Mouse (Mus musculus) stomach, embryonic 15.5 days (tissue): ENCODE data around the gene Gadd45b. TPM values are rescaled to one million over a fixed set of nuclear protein-coding genes. Genes with fewer than 3 reads are reported as not detected.

ENCODE experiments used
- ATAC-seq: fragments of 200-750 bp; cut with Nextera tagmentation; 2 replicates; pipeline ENCODE4 v1.8.0; 2017; ENCODE audit warnings: low read depth, moderate number of reproducible peaks, moderate TSS enrichment; ENCODE audit not compliant: insufficient read depth, low FRiP score
- H3K27ac ChIP-seq: fragments of 300-500 bp; sonication (generic); 2 replicates; pipeline ENCODE4 v1.5.1; 2015; ENCODE audit warnings: mild to moderate bottlenecking, inconsistent platforms
- H3K27me3 ChIP-seq: fragments of 300-500 bp; sonication (generic); replicated peaks from 2 replicates; pipeline ENCODE4 v1.6.1; 2015; ENCODE audit warnings: inconsistent platforms
- H3K36me3 ChIP-seq: fragments of 300-500 bp; sonication (generic); 2 replicates; pipeline ENCODE4 v1.6.1; 2015; ENCODE audit warnings: inconsistent platforms
- H3K4me1 ChIP-seq: fragments of 300-500 bp; sonication (generic); 2 replicates; pipeline ENCODE4 v1.6.1; 2015; ENCODE audit warnings: inconsistent platforms
- H3K4me2 ChIP-seq: fragments of 300-500 bp; sonication (generic); 2 replicates; pipeline ENCODE4 v1.6.1; 2015; ENCODE audit warnings: mild to moderate bottlenecking, inconsistent platforms
- H3K4me3 ChIP-seq: fragments of 300-500 bp; sonication (generic); replicated peaks from 2 replicates; pipeline ENCODE4 v1.5.1; 2015; ENCODE audit warnings: inconsistent platforms
- H3K9ac ChIP-seq: fragments of 300-500 bp; sonication (generic); 2 replicates; pipeline ENCODE4 v1.6.1; 2015; ENCODE audit warnings: inconsistent platforms
- H3K9me3 ChIP-seq: fragments of 300-500 bp; sonication (generic); 2 replicates; pipeline ENCODE4 v1.6.1; 2016; ENCODE audit warnings: inconsistent platforms
- WGBS: fragments of 180-500 bp; shearing (Covaris S2); methylation state at CpG from one replicate; pipeline ENCODE4 v1.1.7; 2015; 5-methylcytosine and 5-hydroxymethylcytosine counted together
- polyA plus RNA-seq: library from polyadenylated mRNA; unstranded; fragments of >200 nt; fragmentation: Nextera tagmentation; extraction: Ambion mirVana; gene quantifications from 2 replicates; pipeline ENCODE4 v1.2.1, GENCODE M21; 2015

Gadd45b gene
- polyA plus RNA-seq, 1 experiment from 2014 or later = 33.6 TPM

- H3K4me3 ChIP-seq = peak overlapping the region; percentile 38
- H3K36me3 ChIP-seq = no peaks in the 10 kb centered on the region
- H3K9ac ChIP-seq = no peak overlapping the region
- no peaks in the 10 kb centered on the region for H3K27me3 ChIP-seq
- H3K27ac ChIP-seq = peak overlapping the region; percentile 92
- peak overlapping the region; percentile 80 for H3K4me2 ChIP-seq
- ATAC-seq = peak; percentile 27; the same call in 1 of the 2 replicates
- 9% methylated on average over 15 of the region's 15 CpGs for WGBS
- peaks cover 73% of the 10 kb centered on the region for H3K4me1 ChIP-seq
- no peaks in the 10 kb centered on the region for H3K9me3 ChIP-seq
Observed at GRCm38 (mm10) chr10:80938831-80939550, 9.1 kb downstream of the Gadd45b start.

DNA sequence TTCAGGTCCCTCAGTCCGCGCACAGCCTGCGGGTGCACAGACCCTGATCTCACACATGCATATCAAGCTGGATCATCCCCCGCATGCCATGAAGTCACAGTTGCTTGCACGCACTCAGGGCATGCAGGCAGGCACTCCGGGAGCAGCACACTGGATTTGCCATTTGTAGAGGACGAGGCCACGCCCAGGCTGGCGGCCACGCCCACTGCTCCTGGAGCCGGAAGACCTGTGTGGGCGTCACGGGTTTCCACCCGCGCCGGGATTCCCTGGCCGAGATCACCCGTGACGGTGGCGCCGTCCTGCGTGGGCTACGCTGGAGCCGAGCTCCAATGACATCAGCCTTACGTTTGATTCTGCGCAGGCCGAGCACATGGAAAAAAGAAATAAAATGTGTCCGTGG, 9.8 kb downstream of the Gadd45b start:
- no peak overlapping the region for H3K9ac ChIP-seq
- WGBS = 2% methylated on average over 28 of the region's 28 CpGs
- peak overlapping the region; percentile 38 for H3K4me3 ChIP-seq
- ATAC-seq = 0 out of 2 replicates have a peak, but pooled peaks have one; percentile 16
- no peaks in the 10 kb centered on the region for H3K27me3 ChIP-seq
- H3K27ac ChIP-seq = peak overlapping the region; percentile 92
- H3K9me3 ChIP-seq = no peaks in the 10 kb centered on the region
- H3K4me2 ChIP-seq = peak overlapping the region; percentile 80
- H3K36me3 ChIP-seq = no peaks in the 10 kb centered on the region
- peaks cover 72% of the 10 kb centered on the region for H3K4me1 ChIP-seq

DNA sequence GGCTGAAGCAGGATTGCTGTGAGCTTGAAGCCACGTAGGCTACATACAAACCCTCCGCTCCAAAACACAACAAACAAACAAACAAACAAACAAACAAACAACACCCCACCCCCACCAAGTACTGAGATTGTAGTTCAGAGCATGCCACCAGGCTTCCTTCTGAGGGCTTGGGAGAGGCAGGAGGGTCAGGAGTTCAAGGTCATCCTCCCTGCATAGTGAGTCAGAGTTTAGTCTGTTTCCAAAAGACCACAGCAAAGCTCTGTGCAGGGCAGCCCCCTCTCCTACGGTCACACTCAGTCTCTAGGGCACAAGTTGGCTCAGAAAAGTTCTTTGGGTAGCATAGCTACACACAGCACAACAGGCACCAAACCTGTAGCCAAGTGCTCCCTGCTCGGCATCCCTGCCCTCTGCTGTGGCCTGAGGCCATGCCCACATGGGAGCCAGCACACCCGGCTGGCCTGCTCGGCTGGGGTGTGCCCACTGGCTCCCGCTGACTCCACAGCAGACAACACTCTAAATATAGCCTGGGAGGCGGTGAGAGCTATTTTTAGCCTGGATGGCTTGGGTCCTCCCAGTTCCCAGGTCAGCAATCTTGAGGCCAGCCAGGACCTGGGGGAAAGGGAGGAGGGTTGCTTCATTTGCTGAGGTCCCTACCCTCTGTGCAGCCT, 10.6 kb downstream of the Gadd45b start:
- WGBS = 30% methylated on average over 8 of the region's 8 CpGs
- Histone ChIP-seq H3K27ac (peak overlapping the region; percentile 92), H3K9ac (0 out of 2 replicates have a peak overlapping the region, but pooled peaks have one; percentile 9), H3K4me3 (peak overlapping the region; percentile 38), H3K9me3 (no peaks in the 10 kb centered on the region), H3K36me3 (no peaks in the 10 kb centered on the region), H3K4me1 (peaks cover 69% of the 10 kb centered on the region), H3K27me3 (no peaks in the 10 kb centered on the region), H3K4me2 (peak overlapping the region; percentile 80)
- ATAC-seq = peak; percentile 58

DNA sequence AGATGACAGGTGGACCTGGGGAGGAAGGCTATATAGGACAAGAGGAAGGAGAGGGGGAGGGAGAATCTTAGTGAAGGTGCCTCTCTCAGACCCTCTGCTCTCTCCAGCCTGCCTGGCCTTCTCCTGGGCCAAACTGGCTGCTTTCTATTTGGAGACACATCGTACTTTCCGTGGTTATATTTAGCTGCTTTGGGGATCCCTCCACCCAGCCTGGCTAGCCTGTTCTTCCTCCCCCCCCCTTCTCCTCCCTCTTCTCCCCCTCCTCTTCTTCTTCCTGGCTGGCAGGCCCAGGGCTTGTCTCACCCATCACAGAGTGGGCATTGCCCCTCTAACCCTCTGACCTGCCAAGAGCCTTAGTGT, 11.1 kb downstream of the Gadd45b start:
- Histone ChIP-seq H3K4me2 (peak overlapping the region; percentile 80), H3K27ac (peak overlapping the region; percentile 92), H3K36me3 (no peaks in the 10 kb centered on the region), H3K4me1 (peaks cover 63% of the 10 kb centered on the region), H3K9me3 (no peaks in the 10 kb centered on the region), H3K4me3 (peak overlapping the region; percentile 8; the same call in 1 of the 2 replicates), H3K27me3 (no peaks in the 10 kb centered on the region), H3K9ac (0 out of 2 replicates have a peak overlapping the region, but pooled peaks have one; percentile 9)
- no peak for ATAC-seq
- 20% methylated on average over 2 of the region's 2 CpGs for WGBS

DNA sequence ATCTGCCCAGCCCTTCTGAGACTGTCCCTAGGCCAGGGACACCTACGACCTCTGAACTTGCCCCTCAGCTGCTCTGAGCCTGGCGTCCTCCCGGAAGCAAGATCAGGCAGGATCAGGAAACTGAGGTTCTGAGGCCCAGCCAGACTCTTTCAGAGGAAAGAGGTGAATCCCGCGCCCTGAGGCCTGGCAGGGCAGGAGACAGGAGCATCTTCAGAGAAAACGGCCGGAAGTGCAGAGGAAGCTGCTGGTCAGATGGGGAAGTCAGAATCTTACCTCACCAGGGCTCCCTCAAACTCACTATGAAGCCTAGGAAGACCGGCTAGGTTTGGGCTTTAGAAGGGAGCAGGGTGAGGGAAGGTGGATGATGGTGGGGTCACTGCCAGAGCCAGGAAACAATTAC, 13.0 kb downstream of the Gadd45b start:
- Histone ChIP-seq H3K4me3 (no peak overlapping the region), H3K4me2 (no peak overlapping the region), H3K9ac (no peak overlapping the region), H3K4me1 (peaks cover 56% of the 10 kb centered on the region), H3K36me3 (no peaks in the 10 kb centered on the region), H3K27ac (no peak overlapping the region), H3K27me3 (no peaks in the 10 kb centered on the region), H3K9me3 (no peaks in the 10 kb centered on the region)
- WGBS = 65% methylated on average over 8 of the region's 8 CpGs
- no peak for ATAC-seq

GRCm38 (mm10) chr10:80943701-80944100, 13.8 kb downstream of the Gadd45b start:
- H3K9ac ChIP-seq = no peak overlapping the region
- no peaks in the 10 kb centered on the region for H3K36me3 ChIP-seq
- H3K4me1 ChIP-seq = peaks cover 56% of the 10 kb centered on the region
- H3K4me3 ChIP-seq = no peak overlapping the region
- no peak overlapping the region for H3K27ac ChIP-seq
- ATAC-seq = no peak
- no peaks in the 10 kb centered on the region for H3K27me3 ChIP-seq
- no peak overlapping the region for H3K4me2 ChIP-seq
- 52% methylated on average over 9 of the region's 9 CpGs for WGBS
- H3K9me3 ChIP-seq = no peaks in the 10 kb centered on the region

DNA sequence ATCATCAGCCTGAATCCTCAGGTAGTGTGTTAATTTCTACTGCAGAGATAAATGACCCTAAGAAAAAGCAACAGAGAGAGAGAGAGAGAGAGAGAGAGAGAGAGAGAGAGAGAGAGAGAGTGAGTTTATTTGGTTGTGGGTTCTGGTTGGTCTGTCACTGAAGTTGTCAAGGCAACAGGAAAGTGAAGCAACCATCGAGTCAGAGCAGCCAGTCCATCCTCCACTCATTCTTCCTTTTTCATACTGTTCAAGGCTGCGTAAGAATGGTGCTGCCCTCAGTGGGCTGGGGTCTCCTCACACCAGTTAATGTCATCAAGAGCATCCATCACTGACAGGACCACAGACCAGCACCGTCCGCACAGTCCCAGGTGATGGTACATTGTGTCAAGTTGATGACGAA, 14.4 kb downstream of the Gadd45b start:
- H3K27me3 ChIP-seq = no peaks in the 10 kb centered on the region
- H3K4me1 ChIP-seq = peaks cover 52% of the 10 kb centered on the region
- 75% methylated on average over 5 of the region's 5 CpGs for WGBS
- H3K9ac ChIP-seq = no peak overlapping the region
- H3K36me3 ChIP-seq = no peaks in the 10 kb centered on the region
- ATAC-seq = no peak
- H3K4me2 ChIP-seq = no peak overlapping the region
- no peak overlapping the region for H3K4me3 ChIP-seq
- no peaks in the 10 kb centered on the region for H3K9me3 ChIP-seq
- no peak overlapping the region for H3K27ac ChIP-seq

GRCm38 (mm10) chr10:80946684-80947437, 17.0 kb downstream of the Gadd45b start:
- H3K4me1 ChIP-seq = peaks cover 30% of the 10 kb centered on the region
- no peak overlapping the region for H3K9ac ChIP-seq
- no peaks in the 10 kb centered on the region for H3K36me3 ChIP-seq
- no peak overlapping the region for H3K4me2 ChIP-seq
- no peak for ATAC-seq
- no peaks in the 10 kb centered on the region for H3K9me3 ChIP-seq
- peak overlapping the region; percentile 52 for H3K27ac ChIP-seq
- no peaks in the 10 kb centered on the region for H3K27me3 ChIP-seq
- 60% methylated on average over 14 of the region's 14 CpGs for WGBS
- no peak overlapping the region for H3K4me3 ChIP-seq

GRCm38 (mm10) chr10:80947802-80948201, 17.9 kb downstream of the Gadd45b start:
- Histone ChIP-seq H3K9ac (no peak overlapping the region), H3K4me3 (no peak overlapping the region), H3K9me3 (no peaks in the 10 kb centered on the region), H3K36me3 (no peaks in the 10 kb centered on the region), H3K27me3 (no peaks in the 10 kb centered on the region), H3K4me1 (peaks cover 30% of the 10 kb centered on the region), H3K4me2 (no peak overlapping the region), H3K27ac (peak overlapping the region; percentile 52)
- no peak for ATAC-seq
- WGBS = 23% methylated on average over 2 of the region's 2 CpGs

DNA sequence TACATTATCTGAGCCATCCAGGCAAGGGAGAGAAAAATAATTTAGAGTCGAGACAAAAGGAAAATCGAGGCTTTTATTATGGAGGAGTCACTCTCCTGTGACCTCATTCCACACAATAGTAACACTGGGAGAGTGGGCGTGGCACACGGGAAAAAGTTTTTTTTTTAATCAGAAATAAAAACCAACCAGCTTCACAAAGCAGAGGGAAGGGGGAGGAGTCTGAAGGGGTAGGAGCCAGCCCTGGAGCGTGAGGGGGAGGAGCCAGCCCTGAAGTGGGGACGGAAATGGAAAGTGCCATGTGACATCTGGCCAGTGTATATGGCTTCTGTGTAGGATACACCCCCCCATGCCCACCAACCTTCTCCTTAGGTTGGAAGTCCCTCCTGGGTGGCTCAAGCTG, 18.7 kb downstream of the Gadd45b start:
- peak; percentile 61; the same call in 1 of the 2 replicates for ATAC-seq
- no peak overlapping the region for H3K4me3 ChIP-seq
- 27% methylated on average over 6 of the region's 6 CpGs for WGBS
- H3K27me3 ChIP-seq = no peaks in the 10 kb centered on the region
- H3K36me3 ChIP-seq = no peaks in the 10 kb centered on the region
- H3K9me3 ChIP-seq = no peaks in the 10 kb centered on the region
- H3K4me2 ChIP-seq = no peak overlapping the region
- H3K27ac ChIP-seq = peak overlapping the region; percentile 52
- H3K9ac ChIP-seq = no peak overlapping the region
- peaks cover 26% of the 10 kb centered on the region for H3K4me1 ChIP-seq

GRCm38 (mm10) chr10:80949081-80949480, 19.2 kb downstream of the Gadd45b start:
- H3K4me2 ChIP-seq = no peak overlapping the region
- 76% methylated on average over 3 of the region's 3 CpGs for WGBS
- H3K27me3 ChIP-seq = no peaks in the 10 kb centered on the region
- H3K4me1 ChIP-seq = peaks cover 22% of the 10 kb centered on the region
- H3K9me3 ChIP-seq = no peaks in the 10 kb centered on the region
- no peaks in the 10 kb centered on the region for H3K36me3 ChIP-seq
- no peak for ATAC-seq
- no peak overlapping the region for H3K4me3 ChIP-seq
- H3K27ac ChIP-seq = no peak overlapping the region
- no peak overlapping the region for H3K9ac ChIP-seq

GRCm38 (mm10) chr10:80950314-80950713, 20.4 kb downstream of the Gadd45b start:
- Histone ChIP-seq H3K36me3 (no peaks in the 10 kb centered on the region), H3K27me3 (no peaks in the 10 kb centered on the region), H3K27ac (no peak overlapping the region), H3K4me2 (no peak overlapping the region), H3K9me3 (no peaks in the 10 kb centered on the region), H3K4me1 (peaks cover 31% of the 10 kb centered on the region), H3K4me3 (no peak overlapping the region), H3K9ac (no peak overlapping the region)
- ATAC-seq = no peak
- WGBS = 38% methylated on average over 5 of the region's 5 CpGs
